Mouse (Mus musculus) embryonic fibroblast, embryonic 13.5 days (primary cell): ENCODE results near the gene Slc4a4.

Source experiments
- CTCF ChIP-seq: IDR thresholded peaks from 2 replicates; pipeline ENCODE4 v1.5.1; 2011; ENCODE audit warnings: mild to moderate bottlenecking, control low read depth, low read length, moderate library complexity, borderline replicate concordance; ENCODE audit not compliant: insufficient read depth
- POLR2A ChIP-seq: IDR thresholded peaks from 2 replicates; pipeline ENCODE4 v1.6.1; 2011; ENCODE audit warnings: low read depth, mild to moderate bottlenecking, control low read depth, low read length, moderate library complexity

DNA sequence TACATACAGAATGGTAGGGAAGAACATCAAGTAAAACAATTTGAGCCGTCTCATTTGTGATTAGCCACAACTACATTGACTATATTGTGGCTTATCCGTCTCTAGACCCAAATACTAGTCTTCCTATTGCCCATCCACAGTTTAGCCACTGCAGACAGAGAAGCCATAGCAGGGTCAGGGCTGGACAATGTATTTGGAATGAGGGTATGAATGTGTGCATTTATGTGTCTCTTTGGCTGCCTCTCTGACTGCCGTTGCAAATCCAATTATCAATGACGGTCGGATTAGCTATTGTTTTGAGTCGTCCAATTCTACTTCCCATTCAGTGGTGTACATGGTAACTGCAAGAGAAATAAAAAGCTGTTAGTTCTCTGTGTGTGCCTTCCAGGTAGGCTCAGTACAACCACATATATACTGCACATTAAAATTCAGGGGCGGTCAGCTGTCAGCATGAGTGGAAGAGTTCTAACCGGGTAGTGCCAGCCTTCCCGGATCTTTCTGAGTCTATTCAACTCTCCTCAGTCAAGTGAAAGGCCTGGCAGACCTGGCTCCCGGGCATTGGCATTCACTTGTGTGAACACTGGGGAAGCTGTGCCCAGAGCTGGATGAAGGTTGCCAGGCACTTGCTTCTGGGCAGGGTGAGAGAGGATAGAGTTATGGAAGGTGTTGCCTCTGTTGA lies 59.2 kb downstream of the Slc4a4 start:
- TF ChIP-seq CTCF (no peak), POLR2A (no peak)
